Mouse (Mus musculus): ENCODE data around the gene Got1. TPM values are rescaled to one million over a fixed set of nuclear protein-coding genes. Genes with fewer than 3 reads are reported as not detected.

Gene Got1
- polyA plus RNA-seq, 1 experiment from 2014 or later, result 49.3 TPM

GRCm38 (mm10) chr19:43546337-43547117 is 22.1 kb upstream of the Got1 start:
- Histone ChIP-seq H3K4me2 (replicated peaks; ENCODE audit: low read depth) (0 out of 2 replicates have a peak overlapping the region, but pooled peaks have one; percentile 11), H3K27me3 (ENCODE audit: control insufficient read depth, insufficient read depth, low read length) (no peaks in the 10 kb centered on the region), H3K9ac (ENCODE audit: low read length) (no peak overlapping the region), H3K36me3 (ENCODE audit: control insufficient read depth, insufficient read depth, low read length) (no peaks in the 10 kb centered on the region), H3K4me3 (ENCODE audit: low read depth, low read length) (no peak overlapping the region), H3K9me3 (ENCODE audit: control insufficient read depth, low read length) (no peaks in the 10 kb centered on the region), H3K4me1 (replicated peaks; ENCODE audit: control insufficient read depth, insufficient read depth) (0 out of 2 replicates have a peak, but pooled peaks cover 3% of the 10 kb centered on the region), H3K27ac (replicated peaks) (no peak overlapping the region)
- ATAC-seq (ENCODE audit: low FRiP score, low TSS enrichment), result no peak
- TF ChIP-seq EP300 (optimal IDR thresholded peaks at IDR 0.05), result no peak
- TF ChIP-seq CTCF (IDR thresholded peaks at IDR 0.05; ENCODE audit: low read depth), result no peak
- WGBS, result 9% methylated on average over 18 of the region's 19 CpGs
- DNase-seq (ENCODE audit: low spot score), result no peak

- ATAC-seq (ENCODE audit: low FRiP score, low TSS enrichment) (no peak), DNase-seq (ENCODE audit: low spot score) (no peak)
- Histone ChIP-seq H3K36me3 (ENCODE audit: control insufficient read depth, insufficient read depth, low read length) (no peaks in the 10 kb centered on the region), H3K27me3 (ENCODE audit: control insufficient read depth, insufficient read depth, low read length) (no peaks in the 10 kb centered on the region), H3K4me1 (replicated peaks; ENCODE audit: control insufficient read depth, insufficient read depth) (no peaks in the 10 kb centered on the region), H3K9ac (ENCODE audit: low read length) (no peak overlapping the region), H3K4me3 (ENCODE audit: low read depth, low read length) (no peak overlapping the region), H3K27ac (replicated peaks) (no peak overlapping the region), H3K9me3 (ENCODE audit: control insufficient read depth, low read length) (no peaks in the 10 kb centered on the region), H3K4me2 (replicated peaks; ENCODE audit: low read depth) (no peak overlapping the region)
- 96% methylated on average over 3 of the region's 3 CpGs for WGBS
- TF ChIP-seq CTCF (IDR thresholded peaks at IDR 0.05; ENCODE audit: low read depth) (no peak), EP300 (optimal IDR thresholded peaks at IDR 0.05) (no peak)
Observed at GRCm38 (mm10) chr19:43535372-43535771, 11.0 kb upstream of the Got1 start.

- H3K27ac ChIP-seq (replicated peaks), result no peak overlapping the region
- 15% methylated on average over 12 of the region's 12 CpGs for WGBS
- no peak for ATAC-seq (ENCODE audit: low FRiP score, low TSS enrichment)
Observed at GRCm38 (mm10) chr19:43530921-43531320, 6.5 kb upstream of the Got1 start.

GRCm38 (mm10) chr19:43530197-43530770 is 5.9 kb upstream of the Got1 start:
- Histone ChIP-seq H3K4me3 (ENCODE audit: low read depth, low read length) (peak overlapping the region; percentile 3; the same call in 1 of the 2 replicates), H3K4me2 (replicated peaks; ENCODE audit: low read depth) (peak overlapping the region; percentile 21; the same call in 1 of the 2 replicates), H3K9ac (ENCODE audit: low read length) (no peak overlapping the region), H3K27me3 (ENCODE audit: control insufficient read depth, insufficient read depth, low read length) (no peaks in the 10 kb centered on the region), H3K9me3 (ENCODE audit: control insufficient read depth, low read length) (no peaks in the 10 kb centered on the region), H3K27ac (replicated peaks) (no peak overlapping the region), H3K36me3 (ENCODE audit: control insufficient read depth, insufficient read depth, low read length) (no peaks in the 10 kb centered on the region), H3K4me1 (replicated peaks; ENCODE audit: control insufficient read depth, insufficient read depth) (no peaks in the 10 kb centered on the region)
- TF ChIP-seq CTCF (IDR thresholded peaks at IDR 0.05; ENCODE audit: low read depth), result peak; percentile 82
- TF ChIP-seq EP300 (optimal IDR thresholded peaks at IDR 0.05), result no peak
- WGBS, result 2% methylated on average over 13 of the region's 13 CpGs
- ATAC-seq (ENCODE audit: low FRiP score, low TSS enrichment) (peak; percentile 82), DNase-seq (ENCODE audit: low spot score) (peak; percentile 68)

More at GRCm38 (mm10) chr19:43530921-43531320, 6.5 kb upstream of the Got1 start:
- Histone ChIP-seq H3K4me2 (replicated peaks; ENCODE audit: low read depth) (no peak overlapping the region), H3K9ac (ENCODE audit: low read length) (no peak overlapping the region), H3K9me3 (ENCODE audit: control insufficient read depth, low read length) (no peaks in the 10 kb centered on the region), H3K4me3 (ENCODE audit: low read depth, low read length) (no peak overlapping the region), H3K27me3 (ENCODE audit: control insufficient read depth, insufficient read depth, low read length) (no peaks in the 10 kb centered on the region), H3K36me3 (ENCODE audit: control insufficient read depth, insufficient read depth, low read length) (no peaks in the 10 kb centered on the region), H3K4me1 (replicated peaks; ENCODE audit: control insufficient read depth, insufficient read depth) (no peaks in the 10 kb centered on the region)
- no peak for DNase-seq (ENCODE audit: low spot score)
- TF ChIP-seq EP300 (optimal IDR thresholded peaks at IDR 0.05), result no peak
- no peak for TF ChIP-seq CTCF (IDR thresholded peaks at IDR 0.05; ENCODE audit: low read depth)

- Histone ChIP-seq H3K4me3 (ENCODE audit: low read depth, low read length) (no peak overlapping the region), H3K4me1 (replicated peaks; ENCODE audit: control insufficient read depth, insufficient read depth) (no peaks in the 10 kb centered on the region), H3K4me2 (replicated peaks; ENCODE audit: low read depth) (no peak overlapping the region), H3K36me3 (ENCODE audit: control insufficient read depth, insufficient read depth, low read length) (no peaks in the 10 kb centered on the region), H3K27me3 (ENCODE audit: control insufficient read depth, insufficient read depth, low read length) (no peaks in the 10 kb centered on the region), H3K9me3 (ENCODE audit: control insufficient read depth, low read length) (no peaks in the 10 kb centered on the region), H3K27ac (replicated peaks) (no peak overlapping the region), H3K9ac (ENCODE audit: low read length) (no peak overlapping the region)
- WGBS, result 83% methylated on average over 8 of the region's 8 CpGs
- no peak for TF ChIP-seq CTCF (IDR thresholded peaks at IDR 0.05; ENCODE audit: low read depth)
- TF ChIP-seq EP300 (optimal IDR thresholded peaks at IDR 0.05), result no peak
- DNase-seq (ENCODE audit: low spot score) (no peak), ATAC-seq (ENCODE audit: low FRiP score, low TSS enrichment) (no peak)
Observed at GRCm38 (mm10) chr19:43528056-43528587, 3.7 kb upstream of the Got1 start.

GRCm38 (mm10) chr19:43527131-43527530 is 2.7 kb upstream of the Got1 start:
- Histone ChIP-seq H3K27me3 (ENCODE audit: control insufficient read depth, insufficient read depth, low read length) (no peaks in the 10 kb centered on the region), H3K4me2 (replicated peaks; ENCODE audit: low read depth) (no peak overlapping the region), H3K4me3 (ENCODE audit: low read depth, low read length) (no peak overlapping the region), H3K27ac (replicated peaks) (no peak overlapping the region), H3K4me1 (replicated peaks; ENCODE audit: control insufficient read depth, insufficient read depth) (no peaks in the 10 kb centered on the region), H3K36me3 (ENCODE audit: control insufficient read depth, insufficient read depth, low read length) (no peaks in the 10 kb centered on the region), H3K9me3 (ENCODE audit: control insufficient read depth, low read length) (no peaks in the 10 kb centered on the region), H3K9ac (ENCODE audit: low read length) (no peak overlapping the region)
- no peak for ATAC-seq (ENCODE audit: low FRiP score, low TSS enrichment)
- TF ChIP-seq CTCF (IDR thresholded peaks at IDR 0.05; ENCODE audit: low read depth), result peak; percentile 75
- TF ChIP-seq EP300 (optimal IDR thresholded peaks at IDR 0.05), result no peak
- peak; percentile 23 for DNase-seq (ENCODE audit: low spot score)
- 13% methylated on average over 11 of the region's 11 CpGs for WGBS

Measured in stomach, postnatal 0 days (tissue).